Mouse (Mus musculus) ovary, adult 2 months (tissue): ENCODE data around the gene Gm14862. TPM values are rescaled to one million over a fixed set of nuclear protein-coding genes. Genes with fewer than 3 reads are reported as not detected.

Experiments
- polyA plus RNA-seq: library from polyadenylated mRNA; depleted of rRNA; stranded (reverse); fragments of >200 nt; gene quantifications from 2 replicates; pipeline ENCODE4 v1.2.3, GENCODE M21; 2012; rRNA removed

Gm14862 gene
- not detected in 2 replicates for polyA plus RNA-seq

DNA sequence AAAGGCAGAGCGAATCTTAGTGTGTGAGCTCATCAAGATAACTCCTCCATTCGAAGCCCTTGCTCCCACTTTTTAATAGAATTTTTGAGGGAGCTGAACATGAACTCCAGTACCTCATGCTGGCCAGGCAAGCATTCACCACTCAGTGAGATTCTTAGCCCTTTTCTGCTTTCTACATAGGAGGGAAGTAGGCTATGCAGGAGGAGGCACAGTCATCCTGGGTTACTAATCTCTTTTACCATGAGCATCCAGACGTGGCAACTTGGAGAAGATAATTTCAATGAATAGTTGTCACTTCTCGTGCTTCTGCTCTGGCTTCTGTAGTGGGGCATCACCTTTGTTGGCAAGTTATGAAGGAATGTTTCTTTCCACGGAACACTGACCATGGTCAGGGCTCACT is at the start of gene Gm14862:
Gm14862 (minus strand) TSS at position 134 of the 400 bp plus-strand sequence.

GRCm38 (mm10) chrX:9283464-9283863 is 26.8 kb upstream of the Gm14862 start, which contains the start of gene H2al1m:
Gene H2al1m, plus strand, starts transcription at chrX:9283764.

GRCm38 (mm10) chrX:9272460-9273361 is 16.0 kb upstream of the Gm14862 start, which contains the start of gene Xk:
Gene Xk, plus strand, starts transcription at chrX:9272756.

Other genes with a start within 250 kb of the Gm14862 start
- gene Fthl17e, start 223.4 kb downstream of the Gm14862 start, polyA plus RNA-seq, result not detected in 2 replicates
- gene Fthl17f, start 193.9 kb downstream of the Gm14862 start, polyA plus RNA-seq, result not detected in 2 replicates
- gene 4930402K13Rik, start 152.3 kb downstream of the Gm14862 start, polyA plus RNA-seq, result not detected in 2 replicates
- gene Lancl3, start 57.0 kb downstream of the Gm14862 start, polyA plus RNA-seq, result 2.3 and 4.1 TPM in 2 replicates
- 3.4 and 3.5 TPM in 2 replicates for gene Xk, start 15.9 kb upstream of the Gm14862 start, polyA plus RNA-seq
- gene H2al1m, start 26.9 kb upstream of the Gm14862 start, polyA plus RNA-seq, result not detected in 2 replicates
- gene H2al1k, start 93.7 kb upstream of the Gm14862 start, polyA plus RNA-seq, result 0.57 TPM in 1 of 2 replicates, not detected in the other
- gene Cybb, start 230.9 kb upstream of the Gm14862 start, polyA plus RNA-seq, result 0.63 and 0.64 TPM in 2 replicates